Mouse (Mus musculus) kidney, adult 2 months (tissue): ENCODE measurements around the gene L1td1.

ENCODE experiments used
- CTCF ChIP-seq: fragments of 200-500 bp; conservative IDR thresholded peaks from 2 replicates; pipeline ENCODE4 v1.5.1; 2011; ENCODE audit warnings: low read depth, mild to moderate bottlenecking, control low read depth, low read length, moderate library complexity, mixed read lengths; ENCODE audit not compliant: insufficient read depth, insufficient read length
- POLR2A ChIP-seq: fragments of 200-500 bp; IDR thresholded peaks from one replicate; pipeline ENCODE4 v1.6.1; 2011; ENCODE audit warnings: low read depth, low read length, control low read depth

DNA sequence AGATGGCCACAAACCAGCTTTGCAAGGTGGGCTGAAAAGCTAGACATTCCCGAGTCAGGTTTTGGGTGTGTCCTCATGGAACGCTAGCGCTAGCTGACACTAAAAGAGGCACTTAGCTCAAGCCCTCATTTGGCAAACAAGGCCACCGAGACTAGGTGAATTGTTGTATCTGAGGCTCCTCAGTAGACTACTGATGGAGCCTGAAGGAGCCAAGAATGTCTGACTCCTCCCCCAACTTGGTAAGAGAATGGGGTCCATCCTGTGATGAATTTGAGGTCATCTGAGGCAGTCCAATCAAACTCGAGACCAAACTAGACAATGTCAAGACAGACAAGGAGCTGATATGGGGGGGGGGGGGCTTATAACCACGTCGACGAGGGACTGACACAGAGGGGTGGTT is 59.3 kb downstream of the L1td1 start:
- no peak for TF ChIP-seq CTCF
- TF ChIP-seq POLR2A: no peak
